Mouse (Mus musculus): ENCODE results near the gene Dio1. TPM values are rescaled to one million over a fixed set of nuclear protein-coding genes. Genes with fewer than 3 reads are reported as not detected.

The Dio1 gene
- polyA plus RNA-seq, 1 experiment = not detected

DNA sequence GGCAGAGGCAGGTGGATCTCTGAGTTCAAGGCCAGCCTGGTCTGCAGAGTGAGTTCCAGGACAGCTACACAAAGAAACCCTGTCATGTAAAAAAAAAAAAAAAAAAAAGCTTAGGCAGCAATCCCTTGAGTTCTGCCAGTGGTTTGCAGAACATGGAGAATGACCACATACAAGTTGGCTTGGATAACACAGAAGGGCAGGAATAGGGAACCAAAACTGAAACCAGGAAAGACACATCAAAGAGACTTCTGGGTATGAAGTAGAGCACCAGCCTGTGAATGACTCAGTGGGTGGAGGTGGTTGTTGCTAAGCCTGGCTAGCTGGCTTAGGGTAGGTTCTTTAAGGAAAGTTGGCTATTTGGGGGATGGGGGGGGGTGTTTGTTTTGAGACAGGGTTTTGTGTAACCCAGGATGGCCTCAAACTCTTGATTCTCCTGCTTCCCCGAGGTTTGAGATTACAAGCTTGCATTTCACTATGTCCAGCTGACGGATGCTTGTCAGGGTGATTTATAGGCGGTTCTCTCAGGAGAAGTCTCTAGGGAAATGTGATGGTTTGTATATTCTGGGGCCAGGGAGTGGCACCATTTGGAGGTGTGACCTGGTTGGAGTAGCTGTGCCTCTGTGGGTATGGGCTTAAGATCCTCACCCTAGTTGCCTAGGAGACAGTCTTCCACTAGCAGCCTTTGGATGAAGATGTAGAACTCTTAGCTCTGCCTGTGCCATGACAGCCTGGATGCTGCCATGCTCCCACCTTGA lies 21.3 kb downstream of the Dio1 start:
- no peak overlapping the region for H3K27ac ChIP-seq (replicated peaks; ENCODE audit: low read depth, low read length)
- H3K4me3 ChIP-seq (ENCODE audit: insufficient read depth, low read depth, low read length) = no peak overlapping the region
- H3K4me1 ChIP-seq (ENCODE audit: control insufficient read depth, insufficient read depth, insufficient read length, low read length) = no peaks in the 10 kb centered on the region

GRCm38 (mm10) chr4:107280843-107281475 lies 26.0 kb downstream of the Dio1 start:
- no peaks in the 10 kb centered on the region for H3K4me1 ChIP-seq (ENCODE audit: control insufficient read depth, insufficient read depth, insufficient read length, low read length)
- no peak overlapping the region for H3K27ac ChIP-seq (replicated peaks; ENCODE audit: low read depth, low read length)
- H3K4me3 ChIP-seq (ENCODE audit: insufficient read depth, low read depth, low read length) = no peak overlapping the region

- no peaks in the 10 kb centered on the region for H3K4me1 ChIP-seq (ENCODE audit: control insufficient read depth, insufficient read depth, insufficient read length, low read length)
- H3K4me3 ChIP-seq (ENCODE audit: insufficient read depth, low read depth, low read length) = no peak overlapping the region
- H3K27ac ChIP-seq (replicated peaks; ENCODE audit: low read depth, low read length) = no peak overlapping the region
Observed at GRCm38 (mm10) chr4:107278188-107278707, 28.7 kb downstream of the Dio1 start.

DNA sequence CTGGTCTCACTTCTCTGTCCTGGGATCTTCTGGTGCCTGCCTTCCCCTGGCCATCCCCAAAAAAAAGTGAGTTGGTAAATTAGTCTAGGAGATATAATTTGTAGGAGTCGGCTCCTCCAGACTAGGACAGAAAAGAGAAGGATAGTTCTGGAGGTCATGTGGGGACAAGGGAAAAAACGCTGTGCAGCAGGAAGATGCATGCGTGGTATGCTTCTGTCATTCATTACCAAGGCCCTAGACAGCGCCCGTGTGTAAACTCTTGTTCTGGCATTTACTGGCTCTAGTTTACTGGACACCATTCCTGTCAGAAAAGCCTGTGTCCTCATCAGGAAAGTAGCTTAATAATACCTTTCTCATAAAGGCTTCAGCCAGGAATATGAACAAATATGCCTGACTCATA lies 32.5 kb downstream of the Dio1 start:
- Histone ChIP-seq H3K4me3 (ENCODE audit: insufficient read depth, low read depth, low read length) (no peak overlapping the region), H3K27ac (replicated peaks; ENCODE audit: low read depth, low read length) (no peak overlapping the region)

GRCm38 (mm10) chr4:107273683-107274082 lies 33.3 kb downstream of the Dio1 start:
- Histone ChIP-seq H3K27ac (replicated peaks; ENCODE audit: low read depth, low read length) (no peak overlapping the region), H3K4me3 (ENCODE audit: insufficient read depth, low read depth, low read length) (no peak overlapping the region), H3K4me1 (ENCODE audit: control insufficient read depth, insufficient read depth, insufficient read length, low read length) (no peaks in the 10 kb centered on the region)

More for the DNA sequence above, 32.5 kb downstream of the Dio1 start:
- H3K4me1 ChIP-seq (ENCODE audit: control insufficient read depth, insufficient read depth, insufficient read length, low read length) = no peaks in the 10 kb centered on the region

- no peak overlapping the region for H3K4me3 ChIP-seq (ENCODE audit: insufficient read depth, low read depth, low read length)
- no peaks in the 10 kb centered on the region for H3K4me1 ChIP-seq (ENCODE audit: control insufficient read depth, insufficient read depth, insufficient read length, low read length)
- H3K27ac ChIP-seq (replicated peaks; ENCODE audit: low read depth, low read length) = no peak overlapping the region
Observed at GRCm38 (mm10) chr4:107260001-107260400, 47.0 kb downstream of the Dio1 start.

DNA sequence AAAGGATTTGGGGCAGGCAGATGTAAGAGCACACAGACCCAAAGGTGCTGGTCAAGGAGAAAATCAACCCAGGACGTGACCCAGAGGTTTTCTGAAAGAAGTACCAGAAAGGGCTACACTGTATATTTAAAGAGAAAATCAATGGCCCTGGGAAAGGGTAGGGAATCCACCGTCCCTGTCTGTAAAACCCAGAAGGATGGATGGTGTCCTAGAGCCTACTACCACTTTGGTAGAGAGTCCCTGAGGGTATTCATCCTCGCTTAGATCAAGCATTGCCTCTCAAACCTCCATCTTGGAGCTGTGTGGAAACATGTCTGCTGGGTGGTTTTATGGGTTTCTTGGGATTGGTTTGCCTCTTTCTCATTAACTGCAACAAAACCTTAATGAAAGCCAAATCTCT lies 52.6 kb downstream of the Dio1 start:
- Histone ChIP-seq H3K4me1 (ENCODE audit: control insufficient read depth, insufficient read depth, insufficient read length, low read length) (no peaks in the 10 kb centered on the region; the same call in 1 of the 2 replicates), H3K4me3 (ENCODE audit: insufficient read depth, low read depth, low read length) (peak overlapping the region; percentile 97), H3K27ac (replicated peaks; ENCODE audit: low read depth, low read length) (no peak overlapping the region)

GRCm38 (mm10) chr4:107253125-107254091 lies 53.6 kb downstream of the Dio1 start, which contains the start of the genes Lrrc42 and Hspb11:
TSS of gene Lrrc42 (minus strand) at chr4:107253532.
TSS of gene Hspb11 (plus strand) at chr4:107253593.
- Histone ChIP-seq H3K4me1 (ENCODE audit: control insufficient read depth, insufficient read depth, insufficient read length, low read length) (no peaks in the 10 kb centered on the region; the same call in 1 of the 2 replicates), H3K27ac (replicated peaks; ENCODE audit: low read depth, low read length) (0 out of 2 replicates have a peak within 1 kb of the TSS, but pooled peaks have one; percentile 34), H3K4me3 (ENCODE audit: insufficient read depth, low read depth, low read length) (peak within 1 kb of the TSS; percentile 97)

DNA sequence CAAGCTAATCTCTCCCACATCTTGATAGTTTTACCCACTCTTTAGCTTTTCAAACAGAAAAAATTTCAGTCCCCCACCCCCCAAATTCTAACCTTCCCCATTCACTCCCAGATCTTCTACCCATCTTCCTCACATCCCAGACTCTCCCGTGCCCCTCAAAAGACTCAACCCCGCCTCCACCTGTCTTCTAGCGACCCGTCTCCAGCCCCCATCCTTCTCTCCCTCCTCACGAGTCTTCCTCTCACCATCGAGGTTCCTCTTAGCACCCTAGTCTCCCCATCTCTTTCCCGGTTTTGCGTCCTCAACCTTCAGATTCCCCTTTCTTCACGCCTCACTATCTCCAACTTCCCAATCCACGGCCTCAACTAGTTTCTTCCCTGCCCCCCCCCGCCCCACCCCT lies 54.4 kb downstream of the Dio1 start:
- Histone ChIP-seq H3K27ac (replicated peaks; ENCODE audit: low read depth, low read length) (no peak overlapping the region), H3K4me3 (ENCODE audit: insufficient read depth, low read depth, low read length) (peak overlapping the region; percentile 89), H3K4me1 (ENCODE audit: control insufficient read depth, insufficient read depth, insufficient read length, low read length) (no peaks in the 10 kb centered on the region; the same call in 1 of the 2 replicates)

DNA sequence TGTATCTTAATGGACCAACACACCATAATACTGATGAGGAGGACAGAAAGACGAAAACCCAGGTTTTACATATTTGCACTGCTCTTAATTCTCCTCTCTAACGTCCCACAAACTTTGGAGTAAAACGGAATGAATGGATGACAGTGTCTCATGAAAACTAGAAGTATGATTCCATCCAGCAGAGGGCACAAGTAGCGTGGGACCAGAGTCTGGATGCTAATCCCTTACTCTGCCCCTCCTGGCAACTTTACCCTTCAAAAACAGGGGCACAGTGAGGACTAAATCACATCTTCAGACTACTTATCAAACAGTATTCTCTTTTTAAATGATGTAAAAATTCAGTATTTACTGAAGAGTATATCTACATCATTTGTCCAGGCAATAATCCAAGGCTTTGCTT lies 56.5 kb downstream of the Dio1 start:
- Histone ChIP-seq H3K4me3 (ENCODE audit: insufficient read depth, low read depth, low read length) (no peak overlapping the region), H3K27ac (replicated peaks; ENCODE audit: low read depth, low read length) (no peak overlapping the region), H3K4me1 (ENCODE audit: control insufficient read depth, insufficient read depth, insufficient read length, low read length) (no peaks in the 10 kb centered on the region; the same call in 1 of the 2 replicates)

GRCm38 (mm10) chr4:107249471-107249870 lies 57.5 kb downstream of the Dio1 start:
- Histone ChIP-seq H3K4me1 (ENCODE audit: control insufficient read depth, insufficient read depth, insufficient read length, low read length) (no peaks in the 10 kb centered on the region; the same call in 1 of the 2 replicates), H3K27ac (replicated peaks; ENCODE audit: low read depth, low read length) (no peak overlapping the region), H3K4me3 (ENCODE audit: insufficient read depth, low read depth, low read length) (no peak overlapping the region)

DNA sequence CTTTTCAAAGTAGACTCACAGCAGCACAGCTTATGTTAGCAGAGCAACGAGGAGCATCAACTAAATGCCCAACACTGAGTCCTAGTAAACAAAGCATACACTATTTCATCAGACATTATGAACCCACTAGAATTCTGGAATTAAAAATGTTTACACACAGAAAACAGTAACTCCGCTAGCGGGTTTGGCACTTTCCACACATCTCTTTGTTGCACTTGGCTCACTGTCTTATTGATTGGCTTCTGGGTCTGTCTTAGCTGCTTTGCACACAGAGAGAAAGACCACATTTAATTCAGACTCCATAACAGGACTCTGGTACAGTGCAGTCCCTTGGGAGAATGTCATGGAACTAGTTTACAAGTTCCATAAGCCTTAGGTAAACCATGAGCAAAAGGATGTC lies 58.9 kb downstream of the Dio1 start:
- Histone ChIP-seq H3K4me3 (ENCODE audit: insufficient read depth, low read depth, low read length) (no peak overlapping the region), H3K4me1 (ENCODE audit: control insufficient read depth, insufficient read depth, insufficient read length, low read length) (no peaks in the 10 kb centered on the region), H3K27ac (replicated peaks; ENCODE audit: low read depth, low read length) (no peak overlapping the region)

DNA sequence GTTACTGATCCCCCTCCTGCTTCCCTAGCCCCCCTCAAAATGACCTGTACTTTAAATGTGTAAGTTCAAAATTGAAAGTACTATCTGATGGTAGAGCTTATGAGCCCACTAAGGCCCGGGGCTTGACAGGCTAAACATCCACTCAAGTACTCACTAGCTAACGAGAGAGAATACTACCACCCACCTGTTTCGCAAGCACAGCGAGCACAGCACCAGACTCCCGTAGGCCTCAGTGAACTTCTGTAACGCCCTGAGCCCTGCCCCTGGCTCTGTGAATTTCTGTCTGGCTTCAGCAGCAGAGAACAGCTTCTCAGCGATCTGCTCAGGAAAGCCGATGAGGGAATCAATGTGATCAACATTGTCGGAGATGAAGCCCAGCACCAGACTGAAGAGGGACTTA lies 59.9 kb downstream of the Dio1 start:
- H3K4me1 ChIP-seq (ENCODE audit: control insufficient read depth, insufficient read depth, insufficient read length, low read length) = no peaks in the 10 kb centered on the region
- H3K4me3 ChIP-seq (ENCODE audit: insufficient read depth, low read depth, low read length) = no peak overlapping the region
- H3K27ac ChIP-seq (replicated peaks; ENCODE audit: low read depth, low read length) = no peak overlapping the region

DNA sequence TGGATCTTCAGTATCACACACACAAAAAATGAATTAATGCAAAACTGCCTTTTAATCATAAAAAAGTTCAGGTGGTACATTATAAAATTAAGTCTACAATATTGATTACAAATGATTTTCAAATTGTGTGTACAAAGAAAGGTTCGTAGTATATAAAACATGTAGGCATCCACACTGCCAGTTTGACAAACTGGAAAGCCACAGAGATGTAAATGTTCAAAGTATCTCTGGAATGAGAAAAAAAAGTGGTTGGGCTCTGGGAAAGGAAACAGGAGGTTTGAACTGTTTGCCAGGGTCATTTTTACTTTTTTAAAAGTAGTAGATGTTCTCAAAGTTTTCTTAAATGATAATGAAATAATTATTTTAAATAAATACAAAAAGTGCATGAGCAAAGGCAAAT lies 60.9 kb downstream of the Dio1 start:
- Histone ChIP-seq H3K27ac (replicated peaks; ENCODE audit: low read depth, low read length) (no peak overlapping the region), H3K4me1 (ENCODE audit: control insufficient read depth, insufficient read depth, insufficient read length, low read length) (no peaks in the 10 kb centered on the region), H3K4me3 (ENCODE audit: insufficient read depth, low read depth, low read length) (no peak overlapping the region)

DNA sequence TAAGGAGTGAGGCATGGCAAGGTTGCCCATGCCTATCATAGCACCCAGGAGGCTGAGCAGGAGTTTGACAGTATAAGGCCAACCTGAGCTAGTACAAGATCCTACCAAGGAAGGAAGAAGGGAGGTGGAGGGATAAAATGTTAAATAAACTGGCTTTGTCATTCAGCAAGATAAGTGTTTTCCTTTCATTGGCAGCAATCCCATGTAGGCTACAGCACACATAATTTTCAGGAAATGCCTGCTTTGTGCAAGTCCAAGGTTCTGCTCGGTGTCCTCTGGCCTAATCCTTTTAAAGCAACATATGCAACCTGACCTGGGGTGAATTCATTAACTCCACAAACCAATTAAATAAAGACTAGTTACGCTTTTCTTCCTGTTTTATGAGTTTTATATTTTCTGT lies 61.6 kb downstream of the Dio1 start:
- H3K27ac ChIP-seq (replicated peaks; ENCODE audit: low read depth, low read length) = no peak overlapping the region
- H3K4me1 ChIP-seq (ENCODE audit: control insufficient read depth, insufficient read depth, insufficient read length, low read length) = no peaks in the 10 kb centered on the region
- H3K4me3 ChIP-seq (ENCODE audit: insufficient read depth, low read depth, low read length) = no peak overlapping the region

Data from brown adipose tissue, adult 24 weeks (tissue).